Mouse (Mus musculus) myocyte (in vitro differentiated cells): ENCODE results near the gene Smim22.

ENCODE experiments used
- MAX ChIP-seq: IDR thresholded peaks from one replicate; pipeline ENCODE4 v1.6.1; 2011; ENCODE audit warnings: low read depth, mild to moderate bottlenecking, control low read depth
- POLR2A ChIP-seq: IDR thresholded peaks from one replicate; pipeline ENCODE4 v1.6.1; 2011; ENCODE audit warnings: low read depth, mild to moderate bottlenecking, control low read depth, moderate library complexity; ENCODE audit not compliant: insufficient read length
- POLR2AphosphoS2 ChIP-seq: IDR thresholded peaks from one replicate; pipeline ENCODE4 v1.6.1; 2011; ENCODE audit warnings: low read depth, control low read depth; ENCODE audit not compliant: insufficient read length
- TCF12 ChIP-seq: IDR thresholded peaks from one replicate; pipeline ENCODE4 v1.6.1; 2011; ENCODE audit warnings: mild to moderate bottlenecking, control low read depth; ENCODE audit not compliant: poor library complexity, insufficient read depth, severe bottlenecking

DNA sequence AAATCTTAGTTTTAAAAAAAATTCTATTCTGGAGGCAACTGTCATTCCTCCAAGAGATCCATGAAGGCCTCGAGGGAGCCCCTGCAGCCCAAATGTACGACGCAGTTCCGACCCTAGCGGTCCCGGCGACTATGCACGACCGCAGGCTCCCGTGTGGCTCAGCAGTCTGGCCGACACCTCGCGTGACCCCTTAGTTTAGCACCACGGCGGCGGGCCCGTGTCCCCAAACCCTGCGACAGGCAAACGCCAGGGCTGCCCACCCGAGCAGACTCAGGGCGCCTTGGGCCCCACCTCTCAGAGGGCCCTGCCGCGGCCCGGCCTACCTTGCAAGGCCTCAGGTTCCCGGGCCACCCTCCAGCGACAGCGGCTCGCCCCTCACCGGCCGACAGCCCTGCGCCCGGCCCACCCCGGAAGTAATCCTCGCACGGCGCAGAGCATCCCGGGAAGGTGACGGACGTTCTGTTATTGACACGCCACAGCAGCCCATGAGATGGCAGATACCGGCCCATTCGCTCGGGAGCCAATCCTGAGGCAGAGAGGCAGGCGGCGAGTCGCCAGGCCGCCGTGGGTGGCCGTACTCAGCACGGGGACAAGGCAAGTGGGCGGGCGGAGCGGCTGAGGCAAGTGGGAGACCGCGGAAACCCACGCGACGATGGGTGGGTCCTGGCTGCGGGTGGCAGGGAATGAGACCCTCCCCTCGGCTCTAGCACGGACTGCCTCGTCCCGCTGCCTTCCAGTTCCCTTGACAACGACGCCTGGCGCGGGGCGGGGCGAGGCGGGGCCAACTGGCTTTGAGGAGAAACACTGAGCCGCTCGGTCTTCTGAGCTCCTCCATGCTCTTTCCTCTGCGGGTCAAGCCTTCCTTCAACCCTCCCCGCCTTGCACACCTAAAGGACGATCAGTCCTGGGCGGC is 43.0 kb upstream of the Smim22 start, which contains the start of gene Anks3:
- no peak for TF ChIP-seq MAX
- peak; percentile 57 for TF ChIP-seq POLR2AphosphoS2
- peak; percentile 82 for TF ChIP-seq POLR2A
- no peak for TF ChIP-seq TCF12
